Mouse (Mus musculus): ENCODE results near the gene Asl.

GRCm38 (mm10) chr5:130078096-130078833, 49.2 kb upstream of the Asl start:
- TF ChIP-seq CTCF (IDR thresholded peaks at IDR 0.05; ENCODE audit: insufficient read depth, low read length) = no peak
- TF ChIP-seq POLR2A (IDR thresholded peaks at IDR 0.05; ENCODE audit: borderline replicate concordance, extremely low read depth, low read depth, low read length) = no peak

Data from lung, adult 2 months (tissue).